Mouse (Mus musculus) liver, embryonic 14.5 days (tissue): ENCODE data around the gene Pik3r1. TPM values are rescaled to one million over a fixed set of nuclear protein-coding genes. Genes with fewer than 3 reads are reported as not detected.

Source experiments
- ATAC-seq: fragments of 200-750 bp; cut with Nextera tagmentation; 2 replicates; pipeline ENCODE4 v1.8.0; 2017; ENCODE audit warnings: moderate number of reproducible peaks, mild to moderate bottlenecking, moderate library complexity; ENCODE audit not compliant: insufficient read depth
- DNase-seq, 3 experiments: peaks; one replicate each; pipeline ENCODE4 v3.0.0-alpha.2; 2012 to 2013; ENCODE audit warnings: low read depth in 3 of 3, low spot score in 3 of 3
- H3K27ac ChIP-seq: fragments of 300-500 bp; sonication (generic); 2 replicates; pipeline ENCODE4 v1.5.1; 2014; ENCODE audit warnings: moderate library complexity, mild to moderate bottlenecking, control low read depth, inconsistent platforms
- H3K27me3 ChIP-seq: fragments of 300-500 bp; sonication (generic); 2 replicates; pipeline ENCODE4 v1.6.1; 2014; ENCODE audit warnings: mild to moderate bottlenecking, low read length, moderate library complexity; ENCODE audit not compliant: control insufficient read depth, insufficient read depth
- H3K36me3 ChIP-seq: fragments of 300-500 bp; sonication (generic); replicated peaks from 2 replicates; pipeline ENCODE4 v1.6.1; 2014; ENCODE audit warnings: low read depth; ENCODE audit not compliant: control insufficient read depth, insufficient read depth
- H3K4me1 ChIP-seq, 2 experiments: fragments of 200-500 bp in 1 of 2; fragments of 300-500 bp in 1 of 2; sonication (generic) in 1 of 2; replicated peaks; 2 replicates each; pipeline ENCODE4 v1.6.1; 2012 to 2014; ENCODE audit warnings: antibody characterized with exemption in 1 of 2, inconsistent platforms in 1 of 2, low read length in 1 of 2; ENCODE audit not compliant: control insufficient read depth in 2 of 2, insufficient read depth in 2 of 2
- H3K4me2 ChIP-seq: fragments of 300-500 bp; sonication (generic); 2 replicates; pipeline ENCODE4 v1.6.1; 2014; ENCODE audit warnings: low read depth, mild to moderate bottlenecking, control low read depth, moderate library complexity
- H3K4me3 ChIP-seq, 2 experiments: fragments of 200-500 bp in 1 of 2; fragments of 300-500 bp in 1 of 2; sonication (generic) in 1 of 2; 2 replicates each; pipeline ENCODE4 v1.5.1; 2012 to 2014; ENCODE audit warnings: low read depth in 2 of 2, low read length in 2 of 2, mild to moderate bottlenecking in 2 of 2, control low read depth in 1 of 2, inconsistent platforms in 1 of 2, moderate library complexity in 1 of 2; ENCODE audit not compliant: insufficient read depth in 1 of 2
- H3K9ac ChIP-seq: fragments of 300-500 bp; sonication (generic); replicated peaks from 2 replicates; pipeline ENCODE4 v1.6.1; 2014; ENCODE audit warnings: mild to moderate bottlenecking, control low read depth, moderate library complexity
- H3K9me3 ChIP-seq: fragments of 300-500 bp; sonication (generic); 2 replicates; pipeline ENCODE4 v1.6.1; 2016; ENCODE audit warnings: low read length, mixed read lengths; ENCODE audit not compliant: control insufficient read depth
- CTCF ChIP-seq: IDR thresholded peaks from 2 replicates; pipeline ENCODE4 v1.5.1; 2016; ENCODE audit warnings: antibody characterized with exemption, low read depth, control low read depth
- EP300 ChIP-seq: IDR thresholded peaks from 2 replicates; pipeline ENCODE4 v1.6.1; 2016; ENCODE audit warnings: antibody characterized with exemption, low read depth
- WGBS: fragments of 180-500 bp; shearing (Covaris S2); extraction: QIAGEN DNeasy Blood & Tissue Kit; methylation state at CpG from one replicate; pipeline ENCODE4 v1.1.7; 2014; ENCODE audit not compliant: insufficient replicate concordance; 5-methylcytosine and 5-hydroxymethylcytosine counted together
- polyA plus RNA-seq, 2 experiments: library from polyadenylated mRNA; depleted of rRNA in 1 of 2; stranded (reverse) in 1 of 2; unstranded in 1 of 2; fragments of >200 nt; fragmentation: Nextera tagmentation in 1 of 2; extraction: Ambion mirVana in 1 of 2; gene quantifications; 2 replicates each; pipeline versions ENCODE4 v1.2.1 to v1.2.3; 2012 to 2014

Pik3r1 gene
- polyA plus RNA-seq, 2 experiments, result 10.3 to 23.7 TPM

DNA sequence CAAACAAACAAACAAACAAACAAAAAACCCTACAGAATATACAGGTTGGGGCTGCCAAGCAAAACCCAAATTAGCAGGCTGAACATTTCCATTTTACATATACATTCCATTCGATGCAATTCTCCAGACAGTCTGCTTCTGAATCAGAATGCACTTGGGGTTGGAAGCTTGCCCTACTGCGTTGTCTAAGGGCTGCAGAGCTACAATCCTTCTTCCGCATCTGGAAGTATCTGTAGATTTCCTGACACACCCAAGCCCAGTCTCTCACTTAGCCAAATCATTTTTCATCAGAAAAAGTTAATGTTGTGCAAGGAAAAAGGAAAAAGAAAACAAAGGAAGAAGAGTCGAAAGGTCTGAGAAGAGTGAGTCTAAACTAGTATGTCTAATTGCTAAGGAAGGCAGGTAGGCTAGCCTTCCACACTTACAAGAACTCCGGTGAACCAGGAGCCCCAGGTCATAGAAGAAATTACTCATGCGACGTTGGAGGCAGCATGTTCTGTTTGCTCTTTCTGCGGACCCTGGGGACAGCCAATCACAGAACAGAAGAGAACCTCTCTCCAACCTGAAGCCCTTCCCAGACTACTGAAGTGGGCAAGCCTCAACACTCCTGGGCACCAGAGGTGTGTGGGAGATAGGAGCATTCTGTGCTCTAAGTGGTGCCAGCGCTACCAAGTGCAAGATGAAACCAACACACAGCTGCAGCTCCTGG is 55.1 kb downstream of the Pik3r1 start:
- no peaks in the 10 kb centered on the region for H3K4me1 ChIP-seq
- no peak overlapping the region for H3K4me2 ChIP-seq
- WGBS, result 68% methylated on average over 9 of the region's 9 CpGs
- no peak overlapping the region for H3K4me3 ChIP-seq
- no peak for TF ChIP-seq EP300
- no peak for TF ChIP-seq CTCF
- H3K9ac ChIP-seq, result no peak overlapping the region
- peaks cover 2% of the 10 kb centered on the region; the same call in 1 of the 2 replicates for H3K36me3 ChIP-seq
- H3K27ac ChIP-seq, result no peak overlapping the region
- no peaks in the 10 kb centered on the region for H3K9me3 ChIP-seq
- no peaks in the 10 kb centered on the region for H3K27me3 ChIP-seq
- DNase-seq (no peak), ATAC-seq (no peak)

GRCm38 (mm10) chr13:101712099-101712498 is 55.9 kb downstream of the Pik3r1 start:
- no peak for ATAC-seq

DNA sequence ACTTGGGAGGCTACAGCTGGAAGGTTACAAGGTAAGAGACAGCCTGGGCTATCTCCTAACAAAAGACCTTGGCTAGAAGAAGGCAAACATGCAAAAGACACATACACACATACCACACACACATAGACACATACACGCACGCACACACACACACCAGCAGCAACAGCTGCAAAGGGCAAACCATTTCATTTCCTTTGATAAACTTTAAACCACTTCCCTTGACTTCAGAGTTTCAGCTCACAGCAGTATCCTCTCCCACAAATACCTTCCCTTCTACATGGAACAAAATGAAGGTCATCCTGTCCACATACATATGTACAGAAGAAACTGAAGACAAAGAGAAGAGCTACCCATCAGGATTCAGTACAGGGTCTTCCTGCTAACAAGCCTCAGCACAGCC is 56.7 kb downstream of the Pik3r1 start:
- ATAC-seq (no peak), DNase-seq (no peak)
- Histone ChIP-seq H3K9me3 (no peaks in the 10 kb centered on the region), H3K27ac (no peak overlapping the region), H3K36me3 (peaks cover 2% of the 10 kb centered on the region), H3K4me1 (no peaks in the 10 kb centered on the region), H3K4me2 (no peak overlapping the region), H3K4me3 (no peak overlapping the region), H3K9ac (no peak overlapping the region), H3K27me3 (no peaks in the 10 kb centered on the region)
- TF ChIP-seq EP300 (no peak), CTCF (no peak)
- WGBS, result 76% methylated on average over 2 of the region's 2 CpGs

More at GRCm38 (mm10) chr13:101712099-101712498, 55.9 kb downstream of the Pik3r1 start:
- no peak for TF ChIP-seq CTCF
- no peak for TF ChIP-seq EP300
- Histone ChIP-seq H3K9ac (no peak overlapping the region), H3K4me3 (no peak overlapping the region), H3K9me3 (no peaks in the 10 kb centered on the region), H3K36me3 (peaks cover 2% of the 10 kb centered on the region), H3K27me3 (no peaks in the 10 kb centered on the region), H3K4me1 (no peaks in the 10 kb centered on the region), H3K4me2 (no peak overlapping the region), H3K27ac (no peak overlapping the region)
- DNase-seq, result no peak
- WGBS, result 76% methylated on average over 9 of the region's 9 CpGs

- H3K36me3 ChIP-seq, result peaks cover 2% of the 10 kb centered on the region
- TF ChIP-seq CTCF, result no peak
- no peaks in the 10 kb centered on the region for H3K9me3 ChIP-seq
- H3K9ac ChIP-seq, result no peak overlapping the region
- no peak overlapping the region for H3K4me2 ChIP-seq
- no peak overlapping the region for H3K4me3 ChIP-seq
- WGBS, result 79% methylated on average over 3 of the region's 3 CpGs
- H3K4me1 ChIP-seq, result no peaks in the 10 kb centered on the region
- DNase-seq (no peak), ATAC-seq (no peak)
- no peak overlapping the region for H3K27ac ChIP-seq
- H3K27me3 ChIP-seq, result no peaks in the 10 kb centered on the region
Measured at GRCm38 (mm10) chr13:101709788-101710187, 58.2 kb downstream of the Pik3r1 start.

- H3K4me2 ChIP-seq, result no peak overlapping the region
- ATAC-seq, result no peak
- DNase-seq, result no peak
Measured at GRCm38 (mm10) chr13:101707226-101707625, 60.8 kb downstream of the Pik3r1 start.

More at GRCm38 (mm10) chr13:101707226-101707625, 60.8 kb downstream of the Pik3r1 start:
- H3K36me3 ChIP-seq, result peaks cover 5% of the 10 kb centered on the region
- no peaks in the 10 kb centered on the region for H3K27me3 ChIP-seq
- TF ChIP-seq EP300 (no peak), CTCF (no peak)
- no peak overlapping the region for H3K9ac ChIP-seq
- H3K27ac ChIP-seq, result no peak overlapping the region
- H3K9me3 ChIP-seq, result no peaks in the 10 kb centered on the region
- WGBS, result 76% methylated on average over 9 of the region's 9 CpGs
- H3K4me1 ChIP-seq, result no peaks in the 10 kb centered on the region
- H3K4me3 ChIP-seq, result no peak overlapping the region
